Mouse (Mus musculus) neural tube, embryonic 14.5 days (tissue): ENCODE data around the gene Lrrc29. TPM values are rescaled to one million over a fixed set of nuclear protein-coding genes. Genes with fewer than 3 reads are reported as not detected.

Source experiments
- ATAC-seq: fragments of 200-750 bp; cut with Nextera tagmentation; 2 replicates; pipeline ENCODE4 v1.8.0; 2017; ENCODE audit warnings: low read depth, mild to moderate bottlenecking, moderate TSS enrichment, moderate library complexity
- H3K27ac ChIP-seq: fragments of 300-500 bp; sonication (generic); 2 replicates; pipeline ENCODE4 v1.5.1; 2014; ENCODE audit warnings: low read depth, mild to moderate bottlenecking, control low read depth, low read length, moderate library complexity, mixed read lengths
- H3K27me3 ChIP-seq: fragments of 300-500 bp; sonication (generic); 2 replicates; pipeline ENCODE4 v1.6.1; 2014; ENCODE audit warnings: low read length; ENCODE audit not compliant: control insufficient read depth, insufficient read depth
- H3K36me3 ChIP-seq: fragments of 300-500 bp; sonication (generic); 2 replicates; pipeline ENCODE4 v1.6.1; 2014; ENCODE audit warnings: low read length, mixed read lengths; ENCODE audit not compliant: control insufficient read depth, insufficient read depth
- H3K4me1 ChIP-seq: fragments of 300-500 bp; sonication (generic); 2 replicates; pipeline ENCODE4 v1.6.1; 2014; ENCODE audit warnings: low read length; ENCODE audit not compliant: control insufficient read depth, insufficient read depth
- H3K4me2 ChIP-seq: fragments of 300-500 bp; sonication (generic); 2 replicates; pipeline ENCODE4 v1.6.1; 2014; ENCODE audit warnings: mild to moderate bottlenecking, low read depth, low read length, control low read depth
- H3K4me3 ChIP-seq: fragments of 300-500 bp; sonication (generic); 2 replicates; pipeline ENCODE4 v1.5.1; 2014; ENCODE audit warnings: low read depth, low read length, control low read depth, mixed read lengths
- H3K9ac ChIP-seq: fragments of 300-500 bp; sonication (generic); replicated peaks from 2 replicates; pipeline ENCODE4 v1.6.1; 2014; ENCODE audit warnings: low read depth, mild to moderate bottlenecking, control low read depth, low read length, mixed read lengths
- H3K9me3 ChIP-seq: fragments of 300-500 bp; sonication (generic); 2 replicates; pipeline ENCODE4 v1.6.1; 2016; ENCODE audit warnings: low read length; ENCODE audit not compliant: control insufficient read depth
- WGBS: fragments of 180-500 bp; shearing (Covaris S2); extraction: QIAGEN DNeasy Blood & Tissue Kit; methylation state at CpG from one replicate; pipeline ENCODE4 v1.1.7; 2014; 5-methylcytosine and 5-hydroxymethylcytosine counted together
- polyA plus RNA-seq: library from polyadenylated mRNA; unstranded; fragments of >200 nt; fragmentation: Nextera tagmentation; extraction: Ambion mirVana; gene quantifications from 2 replicates; pipeline ENCODE4 v1.2.1, GENCODE M21; 2014

Lrrc29 gene
- polyA plus RNA-seq: 0.85 and 0.95 TPM in 2 replicates

DNA sequence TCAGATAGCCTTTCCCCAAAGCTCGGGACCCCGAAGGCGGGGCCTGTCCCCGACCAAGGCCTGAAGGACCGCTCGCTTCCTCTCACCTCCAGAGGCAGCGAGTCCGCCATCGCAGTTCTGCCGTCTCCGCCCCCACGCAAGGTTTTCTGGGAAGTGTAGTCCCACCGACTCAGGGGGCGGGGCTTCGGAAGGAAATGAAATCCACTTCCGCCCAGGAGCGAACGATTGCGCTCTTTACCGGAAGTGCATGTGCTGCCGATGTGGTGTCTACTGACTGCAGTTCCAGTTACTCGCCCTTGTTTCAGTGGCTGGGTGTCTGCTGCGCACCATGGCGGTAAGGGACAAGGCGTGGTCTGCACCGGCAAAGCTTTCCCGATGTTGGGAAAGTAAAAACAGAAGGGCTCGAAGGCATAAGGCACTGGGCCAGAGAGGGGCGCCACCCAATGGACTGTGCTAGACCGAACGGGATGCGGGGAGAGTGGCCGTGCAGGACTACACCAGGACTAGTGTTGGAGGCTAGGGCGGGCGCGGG, at the start of gene Lrrc29, which contains the start of gene Tmem208:
Gene Lrrc29 (minus strand): TSS at position 138 of the 532 bp plus-strand sequence.
Gene Tmem208 (plus strand): TSS at position 214 of the 532 bp plus-strand sequence.
- no peaks in the 10 kb centered on the region for H3K9me3 ChIP-seq
- under 1% methylated on average over 36 of the region's 36 CpGs for WGBS
- peak within 1 kb of the TSS; percentile 78 for H3K9ac ChIP-seq
- H3K4me2 ChIP-seq: peak within 1 kb of the TSS; percentile 92
- peak; percentile 92 for ATAC-seq
- H3K36me3 ChIP-seq: peaks cover 23% of the 10 kb centered on the region
- H3K27ac ChIP-seq: peak within 1 kb of the TSS; percentile 82
- H3K4me1 ChIP-seq: peaks cover 17% of the 10 kb centered on the region
- H3K27me3 ChIP-seq: no peaks in the 10 kb centered on the region
- H3K4me3 ChIP-seq: peak within 1 kb of the TSS; percentile 80

- Histone ChIP-seq H3K27me3 (no peaks in the 10 kb centered on the region), H3K9me3 (no peaks in the 10 kb centered on the region), H3K4me3 (no peak overlapping the region), H3K4me1 (peaks cover 4% of the 10 kb centered on the region; the same call in 1 of the 2 replicates), H3K9ac (no peak overlapping the region), H3K4me2 (peak overlapping the region; percentile 26; the same call in 1 of the 2 replicates), H3K36me3 (no peaks in the 10 kb centered on the region), H3K27ac (no peak overlapping the region)
- peak; percentile 38; the same call in 1 of the 2 replicates for ATAC-seq
- 31% methylated on average over 33 of the region's 33 CpGs for WGBS
Observed at GRCm38 (mm10) chr8:105374513-105374966, 48.5 kb upstream of the Lrrc29 start.

DNA sequence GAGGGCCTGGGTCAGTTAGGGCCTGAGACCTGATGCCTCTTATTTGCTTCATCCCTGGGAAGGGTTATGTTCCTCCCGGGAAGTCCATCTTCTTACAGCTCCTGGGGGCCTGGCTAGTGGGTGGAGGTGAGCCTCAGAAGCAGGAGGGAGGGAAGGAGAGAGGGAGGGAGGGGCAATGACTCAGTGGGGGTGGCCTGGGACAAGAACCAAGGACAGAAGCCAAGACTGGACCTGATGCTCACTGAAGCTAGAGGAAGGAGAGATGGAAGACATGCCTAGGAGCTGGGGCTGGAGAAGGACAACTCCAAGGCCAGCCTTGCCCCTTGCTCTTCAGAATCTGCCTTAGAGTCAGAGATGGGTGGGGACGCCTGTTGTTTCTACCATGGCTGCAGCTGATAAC, 47.0 kb upstream of the Lrrc29 start, which contains the start of gene Plekhg4:
Gene Plekhg4 (plus strand): TSS at position 243 of the 400 bp plus-strand sequence.
- H3K4me3 ChIP-seq: no peak within 1 kb of the TSS
- H3K36me3 ChIP-seq: no peaks in the 10 kb centered on the region
- no peaks in the 10 kb centered on the region for H3K9me3 ChIP-seq
- WGBS: 57% methylated on average over 2 of the region's 2 CpGs
- no peak within 1 kb of the TSS for H3K9ac ChIP-seq
- H3K27me3 ChIP-seq: no peaks in the 10 kb centered on the region
- H3K27ac ChIP-seq: no peak within 1 kb of the TSS
- no peak within 1 kb of the TSS; the same call in 1 of the 2 replicates for H3K4me2 ChIP-seq
- H3K4me1 ChIP-seq: no peaks in the 10 kb centered on the region
- no peak for ATAC-seq

- Histone ChIP-seq H3K9me3 (no peaks in the 10 kb centered on the region), H3K4me3 (no peak overlapping the region), H3K9ac (no peak overlapping the region), H3K4me2 (no peak overlapping the region), H3K27me3 (no peaks in the 10 kb centered on the region), H3K36me3 (no peaks in the 10 kb centered on the region), H3K4me1 (no peaks in the 10 kb centered on the region), H3K27ac (no peak overlapping the region)
- 77% methylated on average over 9 of the region's 9 CpGs for WGBS
- ATAC-seq: no peak
Observed at GRCm38 (mm10) chr8:105372473-105372872, 46.4 kb upstream of the Lrrc29 start.

DNA sequence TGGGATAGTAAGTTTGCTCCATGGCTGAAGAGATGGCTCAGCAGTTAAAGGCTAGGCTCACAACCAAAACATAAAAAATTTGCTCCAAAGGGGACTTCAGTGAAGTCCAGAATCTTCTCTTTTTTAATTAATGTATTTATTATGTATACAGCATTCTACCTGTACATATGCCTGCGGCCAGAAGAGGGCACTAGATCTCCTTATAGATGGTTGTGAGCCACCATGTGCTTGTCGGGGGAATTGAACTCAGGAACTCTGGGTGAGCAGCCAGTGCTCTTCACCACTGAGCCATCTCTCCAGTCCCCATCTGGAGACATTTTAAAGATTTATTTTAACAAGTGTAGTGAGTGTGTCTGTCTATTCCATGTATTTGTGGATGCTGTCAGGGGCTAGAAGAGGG, 41.0 kb upstream of the Lrrc29 start:
- WGBS: 77% methylated on average over 2 of the region's 2 CpGs

GRCm38 (mm10) chr8:105361751-105362702, 35.9 kb upstream of the Lrrc29 start:
- Histone ChIP-seq H3K9ac (no peak overlapping the region), H3K27me3 (no peaks in the 10 kb centered on the region), H3K4me1 (0 out of 2 replicates have a peak, but pooled peaks cover 4% of the 10 kb centered on the region), H3K4me3 (no peak overlapping the region), H3K36me3 (no peaks in the 10 kb centered on the region; the same call in 1 of the 2 replicates), H3K9me3 (no peaks in the 10 kb centered on the region), H3K4me2 (no peak overlapping the region), H3K27ac (no peak overlapping the region)
- WGBS: 66% methylated on average over 12 of the region's 12 CpGs
- ATAC-seq: no peak

More for the DNA sequence above, 41.0 kb upstream of the Lrrc29 start:
- no peak for ATAC-seq
- H3K9me3 ChIP-seq: no peaks in the 10 kb centered on the region
- H3K9ac ChIP-seq: no peak overlapping the region
- no peaks in the 10 kb centered on the region for H3K27me3 ChIP-seq
- no peak overlapping the region for H3K4me2 ChIP-seq
- no peak overlapping the region for H3K4me3 ChIP-seq
- no peaks in the 10 kb centered on the region for H3K36me3 ChIP-seq
- H3K27ac ChIP-seq: no peak overlapping the region
- no peaks in the 10 kb centered on the region for H3K4me1 ChIP-seq

- H3K9me3 ChIP-seq: no peaks in the 10 kb centered on the region
- H3K4me3 ChIP-seq: no peak overlapping the region
- no peaks in the 10 kb centered on the region for H3K27me3 ChIP-seq
- 53% methylated on average over 4 of the region's 4 CpGs for WGBS
- 0 out of 2 replicates have a peak, but pooled peaks cover 4% of the 10 kb centered on the region for H3K4me1 ChIP-seq
- H3K4me2 ChIP-seq: no peak overlapping the region
- no peaks in the 10 kb centered on the region; the same call in 1 of the 2 replicates for H3K36me3 ChIP-seq
- H3K9ac ChIP-seq: no peak overlapping the region
- no peak overlapping the region for H3K27ac ChIP-seq
- no peak for ATAC-seq
Observed at GRCm38 (mm10) chr8:105359646-105360045, 33.6 kb upstream of the Lrrc29 start.

DNA sequence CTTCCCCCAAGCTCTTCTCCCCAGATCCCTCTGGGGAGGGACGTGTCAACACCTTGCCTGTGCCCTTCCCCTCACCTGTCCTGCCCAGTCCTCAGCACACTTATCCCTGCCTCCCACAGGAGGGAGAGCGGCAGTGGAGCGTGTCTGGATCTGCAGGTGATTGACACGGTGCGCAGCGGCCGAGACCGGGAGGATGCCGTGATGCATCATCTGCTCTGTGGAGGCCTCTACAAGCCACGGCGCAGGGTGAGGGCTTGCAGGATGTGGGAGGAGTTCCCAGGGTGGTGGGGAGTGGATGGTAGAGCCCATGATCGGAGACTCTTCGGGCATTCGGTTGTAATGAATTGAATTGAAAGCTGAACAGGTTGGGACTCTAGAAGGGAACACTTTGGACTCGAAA, 33.1 kb upstream of the Lrrc29 start:
- no peak for ATAC-seq
- Histone ChIP-seq H3K27ac (no peak overlapping the region), H3K9ac (no peak overlapping the region), H3K9me3 (no peaks in the 10 kb centered on the region), H3K36me3 (no peaks in the 10 kb centered on the region; the same call in 1 of the 2 replicates), H3K4me3 (no peak overlapping the region), H3K4me2 (no peak overlapping the region), H3K27me3 (no peaks in the 10 kb centered on the region), H3K4me1 (0 out of 2 replicates have a peak, but pooled peaks cover 4% of the 10 kb centered on the region)
- WGBS: 73% methylated on average over 15 of the region's 15 CpGs
